Comparison of ENCODE assay signal across 23 mouse cellular contexts in genomic region chr13:107692123-107692830, GRCm38 (mm10).
DNase-seq lines count a peak whose midpoint lies in the region; ATAC-seq and TF ChIP-seq lines count a peak whose summit lies in the region.
"Had no signal": no experiment of that assay in that cellular context is flagged by ENCODE, and none has a peak within 500 bp of the region (broad histone marks: within the 10 kb centered on the region; RNA-seq: fewer than 3 reads in every experiment).

No protein-coding gene starts in this region.

- peak overlapping the region; percentile 0; the same call in 1 of the 2 replicates for H3K27ac ChIP-seq in kidney, embryonic 16.5 days (ENCODE audit: low read length)
- peak overlapping the region; percentile 65; the same call in 1 of the 2 replicates for H3K27ac ChIP-seq in lung, embryonic 16.5 days (ENCODE audit: low read length)
- peak overlapping the region; percentile 31 for H3K27ac ChIP-seq in embryonic fibroblast, embryonic 13.5 days (ENCODE audit: insufficient read depth, low read length)
- H3K27ac ChIP-seq: gastrocnemius, adult 2 months; hindbrain, embryonic 10.5 days; intestine, embryonic 15.5 days; midbrain, embryonic 13.5 days had no signal

- peaks cover 5% of the 10 kb centered on the region; the same call in 1 of the 2 replicates for H3K4me1 ChIP-seq in kidney, embryonic 16.5 days (ENCODE audit: insufficient read depth, low read length)
- peaks cover 29% of the 10 kb centered on the region for H3K4me1 ChIP-seq in lung, embryonic 16.5 days (replicated peaks; ENCODE audit: control insufficient read depth, insufficient read depth, low read length)
- H3K4me1 ChIP-seq in embryonic fibroblast, embryonic 13.5 days (ENCODE audit: control insufficient read depth, insufficient read depth, low read length), result no peaks in the 10 kb centered on the region
- H3K4me1 ChIP-seq: intestine, embryonic 15.5 days; midbrain, embryonic 13.5 days had no signal

- no peaks in the 10 kb centered on the region for H3K27me3 ChIP-seq in kidney, embryonic 16.5 days (ENCODE audit: insufficient read depth, low read length)
- H3K27me3 ChIP-seq in lung, embryonic 16.5 days (ENCODE audit: control insufficient read depth, insufficient read depth, low read depth, low read length), result no peaks in the 10 kb centered on the region
- H3K27me3 ChIP-seq: intestine, embryonic 15.5 days; midbrain, embryonic 13.5 days had no signal

- H3K9me3 ChIP-seq in kidney, embryonic 16.5 days (ENCODE audit: low read length), result no peaks in the 10 kb centered on the region
- no peaks in the 10 kb centered on the region for H3K9me3 ChIP-seq in lung, embryonic 16.5 days (ENCODE audit: control insufficient read depth, low read length)
- H3K9me3 ChIP-seq: hindbrain, embryonic 10.5 days; intestine, embryonic 15.5 days; megakaryocyte, embryonic 14.5 days; midbrain, embryonic 13.5 days had no signal

- TF ChIP-seq POLR2A in embryonic fibroblast, embryonic 13.5 days (IDR thresholded peaks at IDR 0.05; ENCODE audit: low read depth, low read length), result no peak

- H3K4me2 ChIP-seq in kidney, embryonic 16.5 days (replicated peaks; ENCODE audit: low read depth, low read length), result no peak overlapping the region
- no peak overlapping the region for H3K4me2 ChIP-seq in lung, embryonic 16.5 days (ENCODE audit: low read depth, low read length)
- H3K4me2 ChIP-seq: heart, embryonic 11.5 days; intestine, embryonic 15.5 days; liver, embryonic 11.5 days; midbrain, embryonic 13.5 days had no signal

- TF ChIP-seq CTCF in embryonic fibroblast, embryonic 13.5 days (IDR thresholded peaks at IDR 0.05; ENCODE audit: borderline replicate concordance, insufficient read depth, low read length), result no peak

- H3K9ac ChIP-seq in kidney, embryonic 16.5 days (replicated peaks; ENCODE audit: low read length), result no peak overlapping the region
- no peak overlapping the region for H3K9ac ChIP-seq in lung, embryonic 16.5 days (ENCODE audit: low read length)
- H3K9ac ChIP-seq: intestine, embryonic 15.5 days; midbrain, embryonic 13.5 days had no signal

- no peaks in the 10 kb centered on the region for H3K36me3 ChIP-seq in kidney, embryonic 16.5 days (ENCODE audit: insufficient read depth, low read length)
- H3K36me3 ChIP-seq in lung, embryonic 16.5 days (ENCODE audit: control insufficient read depth, insufficient read depth, low read length), result no peaks in the 10 kb centered on the region
- H3K36me3 ChIP-seq: hindbrain, embryonic 10.5 days; intestine, embryonic 15.5 days; midbrain, embryonic 13.5 days had no signal

- WGBS in kidney, embryonic 16.5 days, result 55% methylated on average over 5 of the region's 5 CpGs
- WGBS in lung, embryonic 16.5 days, result 29% methylated on average over 5 of the region's 5 CpGs

- peak; percentile 84 for ATAC-seq in kidney, embryonic 16.5 days (ENCODE audit: low FRiP score, low TSS enrichment)
- ATAC-seq in lung, embryonic 16.5 days (ENCODE audit: low read depth), result peak; percentile 68
- ATAC-seq: forebrain, embryonic 14.5 days; hindbrain, embryonic 16.5 days; intestine, embryonic 15.5 days; midbrain, embryonic 13.5 days had no signal

- no peak for DNase-seq in kidney, adult 11 months
- no peak for DNase-seq in lung, postnatal 10 days
- peak; percentile 6 for DNase-seq in naive thymus-derived CD4-positive, alpha-beta T cell, adult 2 months (ENCODE audit: low read depth)
- no peak for DNase-seq in right cerebral cortex, postnatal 14 days
- DNase-seq: adrenal gland, postnatal 25 days; cerebellum, adult 8-10 months; cerebellum, postnatal 36 days; gastrocnemius, adult 2 months; lung, postnatal 14 days; right cerebral cortex, postnatal 25 days; spleen, adult 18-20 months had no signal

- H3K4me3 ChIP-seq in kidney, embryonic 16.5 days (ENCODE audit: low read length), result no peak overlapping the region
- H3K4me3 ChIP-seq in lung, embryonic 16.5 days (ENCODE audit: low read length), result no peak overlapping the region
- H3K4me3 ChIP-seq in embryonic fibroblast, embryonic 13.5 days (ENCODE audit: insufficient read depth, low read length), result no peak overlapping the region
- H3K4me3 ChIP-seq: erythroblast, embryonic 14.5 days; gastrocnemius, adult 2 months; hindbrain, embryonic 10.5 days; intestine, embryonic 15.5 days; megakaryocyte, embryonic 14.5 days; midbrain, embryonic 13.5 days had no signal

Comparison
In these comparisons a context has a peak if more than half of its experiments do, and no peak if none do; other contexts are left out.
1. H3K27ac ChIP-seq: peak in every context shown above with its lines; median percentile 65 in lung, embryonic 16.5 days; 31 in embryonic fibroblast, embryonic 13.5 days; 0 in kidney, embryonic 16.5 days.